Mouse (Mus musculus): Measurements from ENCODE around the gene Ankrd33b.

- TF ChIP-seq CTCF (IDR thresholded peaks at IDR 0.05; ENCODE audit: borderline replicate concordance, extremely low read depth, insufficient read depth, insufficient read length) (no peak), POLR2A (IDR thresholded peaks at IDR 0.05; ENCODE audit: borderline replicate concordance, extremely low read depth, insufficient read depth, insufficient read length, poor library complexity, severe bottlenecking) (no peak)
These were observed 116.8 kb downstream of the Ankrd33b start for GRCm38 (mm10) chr15:31250676-31251075.
